Mouse (Mus musculus) T-helper 2 cell (primary cell): ENCODE data around the gene Tchh.

Experiments used
- in situ Hi-C: fragments of 300-600 bp; cut with MboI, MseI; formaldehyde crosslinking; loops from one replicate; pipeline ENCODE4 v1.15.1; 2025; ENCODE audit warnings: high pct_unique_total_duplicates

Tchh gene

GRCm38 (mm10) chr3:93493992-93494391, 51.9 kb downstream of the Tchh start:
- in situ Hi-C loops, result loop anchor here (5.0 kb wide), 3 partner anchors 47 to 377 kb away; no protein-coding TSS in a partner anchor

GRCm38 (mm10) chr3:93494774-93495173, 52.6 kb downstream of the Tchh start:
- in situ Hi-C loops, result loop anchor here (5.0 kb wide), 3 partner anchors 47 to 377 kb away; no protein-coding TSS in a partner anchor

- in situ Hi-C loops, result no loop called here
These were observed 55.0 kb downstream of the Tchh start for GRCm38 (mm10) chr3:93497131-93497530.
